Mouse (Mus musculus): Measurements from ENCODE around the gene Gemin7.
"Not testable (repeated sequence)": the region's sequence is repeated elsewhere in the genome, so short reads cannot be mapped to it uniquely, and the experiment has no call there.

Gene Gemin7

GRCm38 (mm10) chr7:19577141-19577852, at the start of gene Gemin7, which contains the start of gene Zfp296:
TSS of gene Gemin7 (minus strand) at chr7:19577595.
TSS of gene Zfp296 (plus strand) at chr7:19577287.
- DNase-seq (ENCODE audit: low read depth, low spot score), result peak; percentile 59

GRCm38 (mm10) chr7:19623433-19623832, 46.0 kb upstream of the Gemin7 start:
- no peak for DNase-seq (ENCODE audit: low read depth, low spot score)

- DNase-seq (ENCODE audit: low read depth, low spot score), result no peak
These were observed 44.8 kb upstream of the Gemin7 start for GRCm38 (mm10) chr7:19622241-19622640.

GRCm38 (mm10) chr7:19620811-19621210, 43.4 kb upstream of the Gemin7 start:
- no peak for DNase-seq (ENCODE audit: low read depth, low spot score)

DNA sequence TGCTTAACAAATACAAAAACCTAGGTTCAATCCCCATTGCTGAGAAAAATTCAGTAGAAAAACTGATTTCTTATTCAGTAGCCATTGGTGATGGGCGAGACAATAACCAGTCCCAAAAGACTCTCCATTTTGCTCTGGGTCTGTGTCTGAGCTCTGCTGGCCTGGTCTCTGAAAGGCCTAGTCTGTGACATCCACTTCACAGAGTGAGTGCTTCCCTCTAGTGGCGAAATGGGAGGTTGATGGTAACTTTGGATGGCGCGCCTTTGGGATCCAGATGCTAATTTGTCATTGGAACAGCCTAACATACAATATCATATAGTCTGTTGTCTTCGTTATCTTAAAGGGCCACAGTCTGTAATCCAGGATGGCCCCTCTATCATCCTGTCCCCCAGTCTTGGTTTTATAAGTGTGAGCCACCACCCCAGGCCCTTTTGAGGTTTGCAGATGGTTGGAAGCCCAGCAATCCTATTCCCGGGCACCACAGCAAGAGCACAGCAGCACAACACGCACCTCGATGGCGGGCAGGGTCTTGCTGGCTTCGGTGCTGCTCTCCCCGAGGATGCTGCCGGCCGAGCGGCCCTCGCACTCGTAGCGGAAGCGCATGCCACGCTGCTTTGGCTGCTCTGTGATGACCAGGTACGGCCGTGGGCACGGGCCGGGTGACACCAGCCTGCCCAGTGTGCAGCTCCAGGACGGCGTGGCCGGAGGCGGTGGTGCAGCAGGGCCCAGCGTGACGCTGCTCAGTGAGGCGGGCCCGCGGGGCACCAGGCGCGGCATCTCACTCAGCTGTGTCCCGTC, 41.8 kb upstream of the Gemin7 start:
- peak; percentile 85 for DNase-seq (ENCODE audit: low read depth, low spot score)

DNA sequence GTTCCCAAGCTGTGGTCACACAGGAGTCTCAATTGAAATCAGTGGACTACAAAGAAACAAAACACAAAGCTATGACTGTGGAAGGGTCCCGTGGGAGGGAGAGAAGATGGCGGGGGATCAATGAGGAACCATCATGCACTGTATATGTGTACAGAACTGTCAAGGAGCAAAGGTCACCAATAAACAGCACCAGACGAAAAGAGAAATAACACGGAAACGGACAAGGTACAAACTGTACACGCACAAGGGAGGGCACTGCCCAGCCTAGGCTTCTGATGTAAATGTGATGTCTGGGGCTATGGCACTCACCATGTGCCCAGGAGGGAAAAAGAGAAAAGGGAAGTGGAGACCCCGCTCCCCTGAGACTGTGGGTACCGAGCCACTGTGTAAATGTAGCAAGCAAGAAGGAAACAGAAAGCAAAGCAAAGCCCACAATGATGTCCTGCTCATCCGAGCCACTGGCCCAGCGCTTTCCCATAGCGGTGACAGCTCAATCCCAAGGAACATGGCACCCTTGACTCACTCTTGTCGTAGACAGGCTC, 37.7 kb upstream of the Gemin7 start:
- DNase-seq (ENCODE audit: low read depth, low spot score), result no peak

- DNase-seq (ENCODE audit: low read depth, low spot score), result no peak
These were observed 33.6 kb upstream of the Gemin7 start for GRCm38 (mm10) chr7:19610969-19611368.

DNA sequence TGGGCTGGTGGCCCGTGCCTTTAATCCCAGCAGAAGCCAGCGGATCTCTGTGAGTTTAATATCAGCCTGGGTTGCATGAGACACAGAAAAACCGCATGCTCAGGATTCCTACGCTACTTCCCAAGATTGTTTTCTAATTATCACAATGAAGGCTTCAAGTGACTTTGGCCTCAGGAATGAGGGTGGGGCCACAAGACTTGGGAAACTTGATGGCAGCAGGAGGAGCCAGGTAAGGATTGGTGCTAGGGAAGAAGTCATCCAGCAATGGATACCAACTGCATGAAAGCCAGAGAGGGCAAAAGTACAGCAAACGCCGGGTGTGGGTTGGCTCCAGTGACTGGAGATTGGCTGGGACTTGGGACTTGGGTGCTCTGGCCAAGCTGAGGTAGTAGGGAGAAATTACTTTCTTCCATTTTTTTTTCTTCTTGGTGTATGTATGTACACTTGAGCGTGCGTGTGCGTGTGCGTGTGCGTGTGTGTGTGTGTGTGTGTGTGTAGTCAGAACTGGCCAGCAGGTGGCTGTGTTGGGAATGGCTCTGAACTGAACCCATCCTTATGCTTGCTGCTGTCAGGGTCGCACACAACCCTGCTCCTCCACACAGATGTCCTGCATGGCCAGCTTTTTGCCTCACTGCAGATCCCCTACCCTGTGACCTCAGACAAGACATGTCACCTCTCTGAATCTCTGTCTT, 32.4 kb upstream of the Gemin7 start:
- no peak for DNase-seq (ENCODE audit: low read depth, low spot score)

DNA sequence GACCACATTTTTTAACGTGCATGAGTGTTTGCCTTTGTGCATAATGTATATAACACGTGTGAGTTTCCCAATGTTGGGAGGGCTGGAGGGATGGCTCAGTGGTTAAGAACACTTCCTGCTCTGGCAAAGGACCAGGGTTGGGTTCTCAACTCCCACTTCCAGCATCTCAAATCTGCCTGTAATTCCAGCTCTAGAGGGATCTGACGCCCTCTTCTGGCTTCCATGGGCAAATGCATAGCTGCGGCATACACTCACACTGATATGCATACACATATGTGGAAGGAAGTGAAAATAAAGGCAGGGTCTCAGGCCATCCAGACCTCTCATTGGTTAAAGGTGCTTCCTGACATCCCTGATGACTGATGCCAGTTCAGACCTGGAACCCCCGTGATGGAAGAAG, 29.9 kb upstream of the Gemin7 start:
- DNase-seq (ENCODE audit: low read depth, low spot score), result no peak

DNA sequence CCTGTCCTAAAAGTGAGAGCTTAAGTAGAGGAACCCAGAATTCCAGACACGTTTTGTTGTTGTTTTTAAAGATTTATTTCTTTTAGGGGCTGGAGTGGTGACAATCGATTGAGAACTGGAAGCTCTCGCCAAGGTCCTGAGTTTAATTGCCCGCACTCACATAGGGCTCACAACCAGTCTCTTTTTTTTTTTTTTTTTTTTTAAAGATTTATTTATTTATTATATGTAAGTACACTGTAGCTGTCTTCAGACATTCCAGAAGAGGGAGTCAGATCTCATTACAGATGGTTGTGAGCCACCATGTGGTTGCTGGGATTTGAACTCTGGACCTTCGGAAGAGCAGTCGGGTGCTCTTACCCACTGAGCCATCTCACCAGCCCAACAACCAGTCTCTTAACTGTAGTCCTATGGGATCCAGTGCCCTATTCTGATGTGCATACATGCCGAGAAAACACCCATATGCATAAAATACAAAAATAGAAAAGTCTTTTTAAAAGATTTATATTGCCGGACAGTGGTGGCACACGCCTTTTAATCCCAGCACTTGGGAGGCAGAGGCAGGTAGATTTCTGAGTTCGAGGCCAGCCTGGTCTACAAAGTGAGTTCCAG, 27.3 kb upstream of the Gemin7 start:
- not testable (repeated sequence) for DNase-seq (ENCODE audit: low read depth, low spot score)

DNA sequence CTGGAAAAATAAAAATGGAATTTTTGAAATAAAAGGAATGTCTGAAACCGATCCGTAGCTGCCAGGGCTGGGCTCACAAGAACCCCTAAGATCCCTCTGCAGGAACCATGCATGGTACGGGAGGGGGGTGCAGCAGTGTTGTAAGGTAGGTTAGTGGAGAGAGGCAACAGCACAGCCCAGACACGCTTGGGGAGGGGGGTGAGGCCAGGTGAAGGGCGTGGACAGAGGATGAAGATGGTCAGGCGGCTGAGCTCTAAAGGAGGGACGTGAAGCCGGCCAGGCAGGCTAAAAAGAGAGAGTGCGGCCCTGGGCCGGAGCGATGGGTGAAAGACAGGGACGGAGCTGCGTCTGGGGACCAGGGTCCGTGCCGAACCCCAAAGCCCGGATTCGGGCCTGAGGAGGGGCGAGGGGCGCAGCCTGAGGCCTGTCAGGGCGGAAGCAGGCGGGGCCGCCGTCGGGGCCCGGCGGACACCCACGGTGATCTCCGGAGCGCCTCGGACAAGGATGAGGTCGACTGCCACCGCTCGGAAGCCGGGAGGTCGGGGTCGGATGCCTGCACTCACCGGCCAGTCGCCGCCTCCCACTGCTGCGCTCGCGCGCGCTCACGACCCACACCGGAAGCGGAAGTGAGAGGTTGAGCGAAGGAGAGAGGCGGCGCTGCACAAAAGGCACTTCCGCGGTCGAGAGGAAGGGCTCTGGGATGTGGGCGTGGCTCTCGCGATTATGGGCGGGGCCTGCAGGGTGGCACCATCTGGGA, 26.6 kb upstream of the Gemin7 start, which contains the start of gene Clasrp:
TSS of gene Clasrp (minus strand) at position 638 of the 757 bp plus-strand sequence.
- peak; percentile 97 for DNase-seq (ENCODE audit: low read depth, low spot score)

GRCm38 (mm10) chr7:19603055-19603454, 25.7 kb upstream of the Gemin7 start:
- DNase-seq (ENCODE audit: low read depth, low spot score), result no peak

DNA sequence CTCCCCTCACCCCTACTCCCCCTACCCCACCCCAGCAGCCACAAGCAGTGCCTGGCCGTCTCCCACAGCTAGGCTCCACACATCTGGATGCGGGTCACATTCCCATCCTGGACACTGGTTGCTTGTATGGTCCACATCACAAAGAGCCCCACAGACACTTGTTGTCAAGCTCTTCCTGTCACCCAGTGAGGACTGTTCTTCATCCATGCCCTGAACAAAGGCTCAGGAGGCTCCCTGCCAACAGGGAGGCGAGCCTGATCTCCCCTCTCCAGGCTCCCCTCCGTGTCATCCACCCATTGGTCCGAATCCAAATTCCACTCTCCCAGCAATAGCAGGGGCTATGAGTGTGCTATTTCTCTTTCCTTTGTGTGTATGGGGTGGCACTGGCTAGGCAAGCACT, 23.2 kb upstream of the Gemin7 start:
- DNase-seq (ENCODE audit: low read depth, low spot score), result no peak

GRCm38 (mm10) chr7:19593061-19593730, 15.8 kb upstream of the Gemin7 start:
- DNase-seq (ENCODE audit: low read depth, low spot score), result no peak

DNA sequence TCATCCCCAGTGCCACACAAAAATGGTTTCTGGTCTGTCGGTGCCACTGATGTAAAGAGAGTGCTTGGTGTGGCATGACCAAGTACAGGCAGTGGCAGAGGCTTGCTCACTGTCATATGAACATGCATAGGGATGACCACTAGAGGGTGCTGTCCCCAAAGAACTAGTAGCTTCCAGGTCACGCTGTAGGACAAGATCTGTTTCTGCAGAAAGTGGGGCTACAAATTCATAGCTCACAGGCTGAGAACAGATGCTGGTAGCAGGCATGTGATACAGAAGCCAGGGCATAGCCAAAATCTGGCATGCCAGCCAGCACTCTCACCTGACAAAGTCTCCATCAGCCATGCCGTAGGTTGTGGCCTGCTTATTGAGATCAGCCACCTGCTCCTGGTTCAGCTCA, 12.5 kb upstream of the Gemin7 start:
- peak; percentile 86 for DNase-seq (ENCODE audit: low read depth, low spot score)

GRCm38 (mm10) chr7:19589207-19589606, 11.8 kb upstream of the Gemin7 start:
- peak; percentile 66 for DNase-seq (ENCODE audit: low read depth, low spot score)

DNA sequence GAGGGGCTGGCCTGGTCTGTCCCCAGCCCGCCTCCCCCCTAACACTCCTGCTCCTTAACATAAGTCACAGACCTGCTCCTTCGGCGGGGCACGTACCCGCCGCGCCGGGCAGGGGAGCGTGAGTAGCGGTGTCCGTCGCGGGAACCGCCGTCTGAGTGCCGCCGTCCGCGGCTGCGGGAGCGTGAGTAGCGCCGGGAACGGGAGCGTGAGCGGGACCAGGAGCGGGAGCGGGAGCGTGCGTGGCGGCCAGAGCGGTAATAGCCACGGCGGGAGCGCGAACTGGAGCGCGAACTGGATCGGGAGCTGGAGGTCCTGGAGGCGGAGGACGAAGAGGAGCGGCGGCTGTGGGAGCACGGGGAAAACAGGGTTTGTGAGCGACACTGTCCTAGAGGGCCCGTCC, 8.9 kb upstream of the Gemin7 start:
- DNase-seq (ENCODE audit: low read depth, low spot score), result no peak

GRCm38 (mm10) chr7:19580634-19581033, 3.2 kb upstream of the Gemin7 start:
- no peak for DNase-seq (ENCODE audit: low read depth, low spot score)

DNA sequence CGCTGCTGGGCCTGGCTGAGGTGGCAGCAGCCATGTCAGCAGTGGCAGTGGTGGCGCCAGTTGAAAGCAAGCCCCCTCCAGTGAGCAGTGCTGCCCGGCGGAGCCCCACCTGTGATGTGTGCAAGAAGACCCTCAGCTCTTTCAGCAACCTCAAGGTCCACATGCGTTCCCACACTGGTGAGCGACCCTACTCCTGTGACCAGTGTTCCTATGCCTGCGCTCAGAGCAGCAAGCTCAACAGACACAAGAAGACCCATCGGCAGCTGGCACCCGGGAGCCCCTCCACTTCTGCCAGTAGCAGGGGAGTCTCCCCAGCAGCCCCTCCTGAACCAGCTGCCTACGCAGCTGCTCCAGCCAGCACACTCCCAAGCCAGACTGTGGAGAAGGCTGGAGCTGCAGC, 2.4 kb upstream of the Gemin7 start:
- no peak for DNase-seq (ENCODE audit: low read depth, low spot score)

DNA sequence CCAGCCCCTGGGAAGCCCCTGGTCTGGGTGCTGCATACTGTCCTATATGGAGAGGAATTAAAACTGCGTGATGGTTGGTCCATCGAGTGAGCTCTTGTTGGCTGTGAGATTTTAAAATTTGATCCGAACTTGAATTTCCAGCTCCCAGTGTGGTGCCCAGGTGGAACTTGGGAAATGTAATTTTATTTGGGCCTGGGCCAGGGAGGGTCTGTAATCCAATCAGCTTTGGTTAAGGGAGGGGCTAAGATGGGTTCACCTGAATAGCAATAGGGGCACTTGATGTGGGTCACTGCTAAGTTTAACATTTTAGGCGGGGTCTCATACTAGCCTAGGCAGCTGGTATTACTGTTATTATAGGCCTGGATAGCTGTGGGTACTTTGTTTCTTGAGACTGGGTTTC, 1.0 kb upstream of the Gemin7 start:
- no peak for DNase-seq (ENCODE audit: low read depth, low spot score)
